Mouse (Mus musculus): ENCODE data around the gene Pagr1a.

- TF ChIP-seq USF1 (IDR thresholded peaks at IDR 0.05; ENCODE audit: low read depth, low read length) (no peak), MAFK (IDR thresholded peaks at IDR 0.05; ENCODE audit: borderline replicate concordance, low read depth, low read length) (no peak), MYC (IDR thresholded peaks at IDR 0.05; ENCODE audit: low read depth, low read length) (no peak), POLR2AphosphoS5 (IDR thresholded peaks at IDR 0.05; ENCODE audit: borderline replicate concordance, low read depth, low read length) (no peak), POLR2A (IDR thresholded peaks at IDR 0.05; ENCODE audit: control insufficient read depth in 1 of 2, insufficient read depth in 1 of 2, low read depth in 1 of 2, low read length in 2 of 2, poor library complexity in 1 of 2) (peak; percentile 42 to 66; a peak in 3 of 4 replicates)
Measured at GRCm38 (mm10) chr7:127026161-127026600, 9.0 kb upstream of the Pagr1a start.

Measured in MEL (cell line).